Mouse (Mus musculus) left cerebral cortex, postnatal 4 days (tissue): ENCODE measurements around the gene Abca4. TPM values are rescaled to one million over a fixed set of nuclear protein-coding genes. Genes with fewer than 3 reads are reported as not detected.
"Not testable (repeated sequence)": the region's sequence is repeated elsewhere in the genome, so short reads cannot be mapped to it uniquely, and the experiment has no call there.

Source experiments
- DNase-seq: peaks from one replicate; pipeline ENCODE4 v3.0.0-alpha.2; 2022
- intact Hi-C: fragments of 180-260 bp; cut with DNase I; formaldehyde crosslinking; loops from one replicate; pipeline ENCODE4 v1.15.1; 2025
- total RNA-seq, 2 experiments: library from RNA; stranded (reverse); gene quantifications; 2 replicates each; pipeline ENCODE4 v1.2.3; 2021

Gene Abca4
- total RNA-seq, 2 experiments from 2014 or later = 3.4 to 3.8 TPM

- peak; percentile 12 for DNase-seq
- intact Hi-C loops = no loop called here
Observed at GRCm38 (mm10) chr3:122049158-122049557, 4.9 kb downstream of the Abca4 start.

- intact Hi-C loops = no loop called here
- no peak for DNase-seq
Observed at GRCm38 (mm10) chr3:122058439-122059198, 14.4 kb downstream of the Abca4 start.

- intact Hi-C loops = no loop called here
- no peak for DNase-seq
Observed at GRCm38 (mm10) chr3:122062586-122062985, 18.3 kb downstream of the Abca4 start.

GRCm38 (mm10) chr3:122064556-122065410 lies 20.5 kb downstream of the Abca4 start:
- no peak for DNase-seq
- intact Hi-C loops = no loop called here

- no peak for DNase-seq
- intact Hi-C loops = no loop called here
Observed at GRCm38 (mm10) chr3:122071769-122072168, 27.5 kb downstream of the Abca4 start.

GRCm38 (mm10) chr3:122072646-122073571 lies 28.7 kb downstream of the Abca4 start:
- peak; percentile 42 for DNase-seq
- intact Hi-C loops = no loop called here

GRCm38 (mm10) chr3:122073595-122073994 lies 29.4 kb downstream of the Abca4 start:
- no peak for DNase-seq

GRCm38 (mm10) chr3:122074334-122074733 lies 30.1 kb downstream of the Abca4 start:
- DNase-seq = peak; percentile 18
- intact Hi-C loops = no loop called here

More at GRCm38 (mm10) chr3:122073595-122073994, 29.4 kb downstream of the Abca4 start:
- intact Hi-C loops = no loop called here

- DNase-seq = no peak
- intact Hi-C loops = no loop called here
Observed at GRCm38 (mm10) chr3:122078141-122078540, 33.9 kb downstream of the Abca4 start.

- intact Hi-C loops = no loop called here
Observed at GRCm38 (mm10) chr3:122079172-122079571, 34.9 kb downstream of the Abca4 start.

GRCm38 (mm10) chr3:122081634-122082033 lies 37.4 kb downstream of the Abca4 start:
- intact Hi-C loops, DNase-seq: not testable (repeated sequence)

More at GRCm38 (mm10) chr3:122079172-122079571, 34.9 kb downstream of the Abca4 start:
- no peak for DNase-seq

GRCm38 (mm10) chr3:122082338-122082737 lies 38.1 kb downstream of the Abca4 start:
- no peak for DNase-seq
- intact Hi-C loops = no loop called here

- DNase-seq = peak; percentile 21
- intact Hi-C loops = no loop called here
Observed at GRCm38 (mm10) chr3:122085157-122085989, 41.1 kb downstream of the Abca4 start.

- DNase-seq = no peak
- intact Hi-C loops = no loop called here
Observed at GRCm38 (mm10) chr3:122088054-122088681, 43.9 kb downstream of the Abca4 start.

GRCm38 (mm10) chr3:122090338-122090737 lies 46.1 kb downstream of the Abca4 start:
- DNase-seq = no peak
- intact Hi-C loops = no loop called here

GRCm38 (mm10) chr3:122099713-122100112 lies 55.5 kb downstream of the Abca4 start:
- intact Hi-C loops = no loop called here
- DNase-seq = no peak

GRCm38 (mm10) chr3:122102091-122102490 lies 57.8 kb downstream of the Abca4 start:
- DNase-seq = no peak
- intact Hi-C loops = no loop called here

GRCm38 (mm10) chr3:122103864-122104808 lies 59.9 kb downstream of the Abca4 start:
- intact Hi-C loops = no loop called here
- DNase-seq = peak; percentile 88
